Mouse (Mus musculus) embryo, embryonic 9.5 days (tissue): Measurements from ENCODE around the gene Apon.
A peak's percentile ranks its signal among the peaks of the same experiment; 100 is the strongest.
"Not testable (repeated sequence)": the region's sequence is repeated elsewhere in the genome, so short reads cannot be mapped to it uniquely, and the experiment has no call there.

ENCODE experiments used
- DNase-seq: peaks from one replicate; pipeline ENCODE4 v3.0.0-alpha.2; 2017; ENCODE audit errors: extremely low spot score

The Apon gene

GRCm38 (mm10) chr10:128272819-128273439 is 19.0 kb downstream of the Apon start:
- not testable (repeated sequence) for DNase-seq

DNA sequence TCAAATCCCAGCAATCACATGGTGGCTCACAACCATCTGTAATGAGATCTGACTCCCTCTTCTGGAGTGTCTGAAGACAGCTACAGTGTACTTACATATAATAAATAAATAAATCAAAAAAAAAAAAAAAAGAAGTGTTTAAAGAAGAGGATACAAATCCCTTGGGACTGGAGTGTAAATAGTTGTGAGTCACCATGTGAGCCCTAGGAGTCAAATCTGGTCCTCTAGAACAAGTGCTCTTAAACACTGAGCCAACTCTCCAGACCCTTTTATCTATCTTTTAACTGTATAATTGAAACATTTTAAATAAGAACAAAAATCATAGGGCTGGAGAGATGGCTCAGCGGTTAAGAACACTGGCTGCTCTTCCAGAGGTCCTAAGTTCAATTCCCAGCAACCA is 21.5 kb downstream of the Apon start:
- DNase-seq, result not testable (repeated sequence)

- no peak for DNase-seq
Observed at GRCm38 (mm10) chr10:128278158-128278557, 24.3 kb downstream of the Apon start.

- DNase-seq, result no peak
Observed at GRCm38 (mm10) chr10:128280943-128281342, 27.0 kb downstream of the Apon start.

- no peak for DNase-seq
Observed at GRCm38 (mm10) chr10:128281682-128282081, 27.8 kb downstream of the Apon start.

- DNase-seq, result no peak
Observed at GRCm38 (mm10) chr10:128282886-128283450, 29.1 kb downstream of the Apon start.

GRCm38 (mm10) chr10:128283604-128284579 is 30.0 kb downstream of the Apon start:
- DNase-seq, result peak; percentile 73

DNA sequence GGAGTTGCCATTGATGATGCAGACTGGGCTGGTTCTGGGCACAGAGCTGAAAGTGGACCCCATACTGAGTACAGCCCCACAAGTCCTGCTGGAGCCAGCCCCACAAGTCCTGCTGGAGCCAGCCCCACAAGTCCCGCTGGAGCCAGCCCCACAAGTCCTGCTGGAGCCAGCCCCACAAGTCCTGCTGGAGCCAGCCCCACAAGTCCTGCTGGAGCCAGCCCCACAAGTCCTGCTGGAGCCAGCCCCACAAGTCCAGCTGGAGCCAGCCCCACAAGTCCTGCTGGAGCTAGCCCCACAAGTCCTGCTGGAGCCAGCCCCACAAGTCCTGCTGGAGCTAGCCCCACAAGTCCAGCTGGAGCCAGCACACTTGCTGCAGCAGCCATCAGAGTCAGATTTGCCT is 36.7 kb downstream of the Apon start:
- not testable (repeated sequence) for DNase-seq

DNA sequence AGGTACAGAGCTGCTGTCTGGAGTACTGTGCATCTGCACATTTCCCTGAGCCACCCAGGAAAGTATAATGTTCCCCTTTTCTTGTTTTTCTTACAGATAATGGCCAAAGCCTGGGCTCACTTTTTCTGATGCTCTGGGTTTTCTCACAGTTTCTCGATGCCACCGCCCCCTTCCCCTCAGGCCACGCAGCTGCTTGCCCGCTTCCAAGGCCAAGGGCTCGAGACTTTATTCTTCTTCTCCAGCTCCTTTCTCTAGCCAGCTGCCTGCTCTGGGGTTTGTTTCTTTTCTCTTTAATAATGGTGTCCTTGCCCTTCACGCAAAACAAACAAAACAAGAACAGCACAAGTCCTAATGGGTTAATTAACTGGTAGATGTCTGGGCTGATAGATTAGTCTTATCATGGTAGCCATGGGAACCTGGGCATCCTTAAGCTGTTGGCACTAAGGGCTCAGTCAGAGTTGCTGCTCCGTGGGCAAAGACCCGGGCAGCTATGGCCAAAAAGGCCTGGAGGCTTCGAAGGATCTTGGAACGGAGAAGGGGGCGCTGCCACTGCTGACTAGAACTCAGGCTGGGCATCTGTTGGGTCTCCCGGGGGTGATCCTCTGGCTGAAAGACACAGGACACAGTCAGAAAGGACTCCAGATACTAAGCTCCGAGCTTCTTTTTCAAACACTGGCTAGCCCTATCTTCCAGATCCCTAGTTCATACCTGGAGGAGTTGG is 42.6 kb downstream of the Apon start:
- no peak for DNase-seq

- DNase-seq, result no peak
Observed at GRCm38 (mm10) chr10:128297221-128297620, 43.3 kb downstream of the Apon start.

- no peak for DNase-seq
Observed at GRCm38 (mm10) chr10:128297622-128298021, 43.7 kb downstream of the Apon start.

DNA sequence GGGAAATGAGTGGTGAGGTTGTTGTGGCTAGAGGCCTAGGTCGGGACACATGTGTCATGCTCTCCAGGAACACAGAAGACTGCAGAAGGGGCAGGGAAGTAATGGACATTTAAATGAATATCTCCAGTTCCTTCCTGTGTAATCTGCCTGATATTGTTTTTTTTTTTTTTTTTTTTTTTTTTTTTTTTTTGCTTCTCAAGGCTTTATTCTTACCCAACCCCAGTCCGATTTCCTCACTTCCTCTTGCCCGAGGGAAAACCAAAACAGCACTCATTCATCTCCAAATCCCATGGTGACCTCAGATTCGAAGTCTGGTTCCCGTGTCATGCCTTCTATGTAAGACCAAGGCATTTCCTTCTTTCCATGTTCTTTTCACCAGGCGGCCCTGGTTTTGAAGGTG is 44.3 kb downstream of the Apon start:
- DNase-seq, result no peak

DNA sequence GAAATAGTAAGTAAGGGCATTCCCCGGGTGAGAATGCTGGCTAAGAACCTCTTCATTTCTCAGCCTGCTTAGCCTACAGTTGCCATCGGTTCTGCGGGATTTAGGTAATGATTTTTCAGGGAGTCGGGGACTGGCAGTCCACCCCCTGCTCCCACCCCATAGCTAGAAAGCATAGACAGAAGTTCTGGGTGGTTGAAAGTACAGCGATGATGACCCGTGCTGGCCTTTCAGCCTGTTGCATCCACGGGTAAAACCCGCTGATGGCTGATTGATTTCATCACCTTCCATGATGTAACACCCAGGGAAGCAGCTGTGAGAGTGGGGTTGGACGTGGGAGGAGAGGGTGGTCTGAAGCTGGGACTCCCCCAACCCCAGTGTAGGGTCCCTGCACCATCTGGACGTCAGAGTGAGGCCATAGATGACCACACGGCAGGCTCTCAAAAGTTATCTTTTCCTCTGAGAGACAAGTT is 44.8 kb downstream of the Apon start, which contains the start of gene Il23a:
TSS of gene Il23a (minus strand) at position 51 of the 470 bp plus-strand sequence.
- no peak for DNase-seq

DNA sequence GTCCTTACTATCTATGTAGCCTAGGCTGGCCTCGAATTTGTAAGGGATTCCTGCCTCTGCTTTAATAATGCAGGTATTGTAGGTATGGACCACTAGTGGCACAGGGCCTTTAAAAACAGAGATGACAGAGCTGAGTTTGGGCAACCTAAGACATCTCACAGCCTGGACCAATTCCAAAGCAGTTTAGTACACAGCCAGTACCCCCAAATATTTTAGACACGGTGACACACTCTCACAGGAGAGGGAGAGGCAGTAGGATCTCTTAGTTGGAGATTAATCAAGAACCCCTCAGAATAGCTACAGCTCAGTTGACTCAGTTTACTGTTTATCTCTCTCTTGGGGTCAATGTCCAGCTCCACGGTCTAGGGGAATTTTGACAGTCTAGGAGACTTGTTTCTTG is 48.5 kb downstream of the Apon start:
- DNase-seq, result no peak

DNA sequence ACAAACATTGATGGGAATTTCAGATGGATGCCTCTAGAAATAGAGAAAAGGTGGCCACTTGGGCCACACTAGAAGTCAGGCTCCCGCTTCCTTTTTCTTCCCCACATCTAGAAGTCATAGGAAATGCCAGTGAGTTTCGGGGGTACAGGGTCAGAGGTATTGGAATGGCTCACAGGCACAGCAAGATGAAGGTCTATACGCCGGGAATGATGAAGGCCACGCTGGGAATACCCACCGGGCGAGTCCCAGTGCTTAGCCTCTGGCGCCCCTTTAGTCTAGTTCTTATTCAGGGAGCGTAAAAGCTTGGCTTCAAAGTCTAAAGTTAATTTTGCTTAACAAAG is 48.9 kb downstream of the Apon start:
- no peak for DNase-seq

- DNase-seq, result peak; percentile 100
Observed at GRCm38 (mm10) chr10:128303126-128304021, 49.5 kb downstream of the Apon start, which contains the start of gene Pan2. Gene Pan2, plus strand, starts transcription at chr10:128303335.
